Mouse (Mus musculus) myocyte (in vitro differentiated cells): ENCODE results near the gene Mcm5.

ENCODE experiments used
- E2F4 ChIP-seq: IDR thresholded peaks from one replicate; pipeline ENCODE4 v1.6.1; 2011; ENCODE audit warnings: mild to moderate bottlenecking, control low read depth, moderate library complexity; ENCODE audit not compliant: insufficient read depth
- MAX ChIP-seq: IDR thresholded peaks from one replicate; pipeline ENCODE4 v1.6.1; 2011; ENCODE audit warnings: low read depth, mild to moderate bottlenecking, control low read depth
- POLR2A ChIP-seq: IDR thresholded peaks from one replicate; pipeline ENCODE4 v1.6.1; 2011; ENCODE audit warnings: low read depth, mild to moderate bottlenecking, control low read depth, moderate library complexity; ENCODE audit not compliant: insufficient read length

- no peak for TF ChIP-seq POLR2A
- no peak for TF ChIP-seq E2F4
- no peak for TF ChIP-seq MAX
Measured at GRCm38 (mm10) chr8:75071627-75072346, 37.6 kb upstream of the Mcm5 start.
